Mouse (Mus musculus) E14TG2a.4 (cell line): ENCODE data around the gene Fkbp4.

Experiments
- CTCF ChIP-seq: conservative IDR thresholded peaks from 2 replicates; pipeline ENCODE4 v1.5.1; 2014; ENCODE audit warnings: low read length
- NANOG ChIP-seq: IDR thresholded peaks from 2 replicates; pipeline ENCODE4 v1.6.1; 2014; ENCODE audit warnings: borderline replicate concordance, low read length, mixed read lengths
- POU5F1 ChIP-seq: IDR thresholded peaks from 2 replicates; pipeline ENCODE4 v1.6.1; 2014; ENCODE audit warnings: low read length, borderline replicate concordance

GRCm38 (mm10) chr6:128429300-128429699 is 9.2 kb downstream of the Fkbp4 start:
- TF ChIP-seq CTCF: no peak
- no peak for TF ChIP-seq POU5F1
- no peak for TF ChIP-seq NANOG
